Mouse (Mus musculus) T-helper 1 cell (primary cell): ENCODE data around the gene Iqch.
"Not testable (repeated sequence)": the region's sequence is repeated elsewhere in the genome, so short reads cannot be mapped to it uniquely, and the experiment has no call there.

Experiments used
- in situ Hi-C: fragments of 300-600 bp; cut with MboI, MseI; formaldehyde crosslinking; loops from one replicate; pipeline ENCODE4 v1.15.1; 2025; ENCODE audit warnings: high pct_unique_total_duplicates

The Iqch gene

GRCm38 (mm10) chr9:63568808-63569207 lies 33.5 kb downstream of the Iqch start:
- in situ Hi-C loops = no loop called here

GRCm38 (mm10) chr9:63568314-63568713 lies 34.0 kb downstream of the Iqch start:
- in situ Hi-C loops = no loop called here

GRCm38 (mm10) chr9:63563436-63563835 lies 38.9 kb downstream of the Iqch start:
- in situ Hi-C loops = no loop called here

GRCm38 (mm10) chr9:63561931-63562330 lies 40.4 kb downstream of the Iqch start:
- in situ Hi-C loops = no loop called here

- in situ Hi-C loops = no loop called here
These were observed 45.4 kb downstream of the Iqch start for GRCm38 (mm10) chr9:63556933-63557332.

- in situ Hi-C loops = no loop called here
These were observed 46.0 kb downstream of the Iqch start for GRCm38 (mm10) chr9:63556316-63556715.

GRCm38 (mm10) chr9:63555460-63555990 lies 46.8 kb downstream of the Iqch start:
- in situ Hi-C loops = no loop called here

GRCm38 (mm10) chr9:63553628-63554027 lies 48.7 kb downstream of the Iqch start:
- in situ Hi-C loops = no loop called here

- in situ Hi-C loops = not testable (repeated sequence)
These were observed 51.6 kb downstream of the Iqch start for GRCm38 (mm10) chr9:63550701-63551100.

GRCm38 (mm10) chr9:63548966-63549365 lies 53.3 kb downstream of the Iqch start:
- in situ Hi-C loops = no loop called here

- in situ Hi-C loops = no loop called here
These were observed 60.4 kb downstream of the Iqch start for GRCm38 (mm10) chr9:63541926-63542325.

GRCm38 (mm10) chr9:63541301-63541700 lies 61.0 kb downstream of the Iqch start:
- in situ Hi-C loops = no loop called here

GRCm38 (mm10) chr9:63537489-63537888 lies 64.8 kb downstream of the Iqch start:
- in situ Hi-C loops = no loop called here

- in situ Hi-C loops = no loop called here
These were observed 67.3 kb downstream of the Iqch start for GRCm38 (mm10) chr9:63535042-63535441.

GRCm38 (mm10) chr9:63534371-63534780 lies 67.9 kb downstream of the Iqch start:
- in situ Hi-C loops = no loop called here

- in situ Hi-C loops = no loop called here
These were observed 69.2 kb downstream of the Iqch start for GRCm38 (mm10) chr9:63532966-63533711.

GRCm38 (mm10) chr9:63523937-63524253 lies 78.4 kb downstream of the Iqch start:
- in situ Hi-C loops = no loop called here

GRCm38 (mm10) chr9:63523251-63523936 lies 78.9 kb downstream of the Iqch start:
- in situ Hi-C loops = no loop called here

- in situ Hi-C loops = no loop called here
These were observed 89.4 kb downstream of the Iqch start for GRCm38 (mm10) chr9:63512851-63513250.

GRCm38 (mm10) chr9:63511034-63511433 lies 91.3 kb downstream of the Iqch start:
- in situ Hi-C loops = no loop called here

- in situ Hi-C loops = no loop called here
These were observed 95.2 kb downstream of the Iqch start for GRCm38 (mm10) chr9:63507110-63507509.

- in situ Hi-C loops = no loop called here
These were observed 98.4 kb downstream of the Iqch start for GRCm38 (mm10) chr9:63503890-63504289.

GRCm38 (mm10) chr9:63501516-63501915 lies 100.8 kb downstream of the Iqch start:
- in situ Hi-C loops = no loop called here
